Mouse (Mus musculus) myocyte (in vitro differentiated cells): ENCODE data around the gene Abca5. TPM values are rescaled to one million over a fixed set of nuclear protein-coding genes. Genes with fewer than 3 reads are reported as not detected.

ENCODE experiments used
- H3K27me3 ChIP-seq: one replicate; pipeline ENCODE4 v1.6.1; 2011; ENCODE audit not compliant: control insufficient read depth, insufficient read depth, insufficient read length
- H3K36me3 ChIP-seq: one replicate; pipeline ENCODE4 v1.6.1; 2011; ENCODE audit not compliant: control insufficient read depth, insufficient read depth
- H3K4me2 ChIP-seq: one replicate; pipeline ENCODE4 v1.6.1; 2011; ENCODE audit warnings: low read depth, control low read depth
- H3K4me3 ChIP-seq: one replicate; pipeline ENCODE4 v1.5.1; 2011; ENCODE audit warnings: mild to moderate bottlenecking, control low read depth, moderate library complexity
- H3K79me2 ChIP-seq: one replicate; pipeline ENCODE4 v1.6.1; 2011; ENCODE audit not compliant: control insufficient read depth, insufficient read depth
- H3ac ChIP-seq: one replicate; pipeline ENCODE4 v1.6.1; 2011; ENCODE audit not compliant: control insufficient read depth, insufficient read length
- CEBPB ChIP-seq: IDR thresholded peaks from 2 replicates; pipeline ENCODE4 v1.6.1; 2011; ENCODE audit warnings: mild to moderate bottlenecking, moderate library complexity; ENCODE audit not compliant: poor library complexity, insufficient read depth, severe bottlenecking
- E2F4 ChIP-seq: IDR thresholded peaks from one replicate; pipeline ENCODE4 v1.6.1; 2011; ENCODE audit warnings: mild to moderate bottlenecking, control low read depth, moderate library complexity; ENCODE audit not compliant: insufficient read depth
- MAX ChIP-seq: IDR thresholded peaks from one replicate; pipeline ENCODE4 v1.6.1; 2011; ENCODE audit warnings: low read depth, mild to moderate bottlenecking, control low read depth
- MYOD1 ChIP-seq, 3 experiments: IDR thresholded peaks; one replicate each; pipeline ENCODE4 v1.6.1; 2011; ENCODE audit warnings: control low read depth in 2 of 3, low read depth in 2 of 3, mild to moderate bottlenecking in 2 of 3, moderate library complexity in 1 of 3; ENCODE audit not compliant: insufficient read length in 2 of 3, control insufficient read depth in 1 of 3
- MYOG ChIP-seq, 3 experiments: IDR thresholded peaks; one replicate each; pipeline ENCODE4 v1.6.1; 2011; ENCODE audit warnings: control low read depth in 2 of 3, low read depth in 2 of 3, mild to moderate bottlenecking in 2 of 3; ENCODE audit not compliant: insufficient read length in 2 of 3, control insufficient read depth in 1 of 3, insufficient read depth in 1 of 3
- POLR2A ChIP-seq: IDR thresholded peaks from one replicate; pipeline ENCODE4 v1.6.1; 2011; ENCODE audit warnings: low read depth, mild to moderate bottlenecking, control low read depth, moderate library complexity; ENCODE audit not compliant: insufficient read length
- POLR2AphosphoS2 ChIP-seq: IDR thresholded peaks from one replicate; pipeline ENCODE4 v1.6.1; 2011; ENCODE audit warnings: low read depth, control low read depth; ENCODE audit not compliant: insufficient read length
- REST ChIP-seq: IDR thresholded peaks from one replicate; pipeline ENCODE4 v1.6.1; 2011; ENCODE audit warnings: mild to moderate bottlenecking, control low read depth, moderate library complexity; ENCODE audit not compliant: insufficient read depth, insufficient read length
- SRF ChIP-seq: IDR thresholded peaks from one replicate; pipeline ENCODE4 v1.6.1; 2011; ENCODE audit warnings: low read depth; ENCODE audit not compliant: control insufficient read depth, insufficient read length
- TCF12 ChIP-seq: IDR thresholded peaks from one replicate; pipeline ENCODE4 v1.6.1; 2011; ENCODE audit warnings: mild to moderate bottlenecking, control low read depth; ENCODE audit not compliant: poor library complexity, insufficient read depth, severe bottlenecking
- TCF3 ChIP-seq: IDR thresholded peaks from one replicate; pipeline ENCODE4 v1.6.1; 2011; ENCODE audit warnings: low read depth, control low read depth; ENCODE audit not compliant: insufficient read length
- USF1 ChIP-seq: IDR thresholded peaks from one replicate; pipeline ENCODE4 v1.6.1; 2011; ENCODE audit warnings: low read depth, mild to moderate bottlenecking, control low read depth, moderate library complexity
- polyA plus RNA-seq: library from polyadenylated mRNA; unstranded; fragments of >200 nt; fragmentation: generic; extraction: Trizol; gene quantifications from one replicate; pipeline ENCODE4 v1.2.1, GENCODE M21; 2012; ENCODE audit warnings: missing spikeins

Abca5 gene
- polyA plus RNA-seq, 1 experiment, result 2.9 TPM

- H3K4me2 ChIP-seq, result no peak overlapping the region
- no peak overlapping the region for H3K4me3 ChIP-seq
- no peaks in the 10 kb centered on the region for H3K27me3 ChIP-seq
- no peak overlapping the region for H3ac ChIP-seq
- no peaks in the 10 kb centered on the region for H3K79me2 ChIP-seq
- TF ChIP-seq SRF (no peak), MAX (no peak), MYOD1 (IDR thresholded peaks at IDR 0.05; ENCODE audit: control insufficient read depth in 1 of 3, insufficient read length in 2 of 3, low read depth in 2 of 3) (no peak), TCF3 (no peak)
- no peaks in the 10 kb centered on the region for H3K36me3 ChIP-seq
Measured at GRCm38 (mm10) chr11:110257911-110258310, 79.6 kb downstream of the Abca5 start.

- Histone ChIP-seq H3K4me3 (no peak overlapping the region), H3ac (no peak overlapping the region), H3K36me3 (no peaks in the 10 kb centered on the region), H3K27me3 (no peaks in the 10 kb centered on the region), H3K79me2 (no peaks in the 10 kb centered on the region), H3K4me2 (no peak overlapping the region)
- TF ChIP-seq MAX (no peak), USF1 (no peak), E2F4 (no peak), MYOG (IDR thresholded peaks at IDR 0.05; ENCODE audit: control insufficient read depth in 1 of 3, insufficient read depth in 1 of 3, insufficient read length in 2 of 3, low read depth in 2 of 3) (no peak), REST (no peak), SRF (no peak), POLR2A (no peak), POLR2AphosphoS2 (no peak), CEBPB (no peak), TCF3 (no peak)
Measured at GRCm38 (mm10) chr11:110257061-110257460, 80.5 kb downstream of the Abca5 start.

GRCm38 (mm10) chr11:110252256-110252655 lies 85.3 kb downstream of the Abca5 start:
- TF ChIP-seq REST, result no peak
- no peak for TF ChIP-seq MYOD1 (IDR thresholded peaks at IDR 0.05; ENCODE audit: control insufficient read depth in 1 of 3, insufficient read length in 2 of 3, low read depth in 2 of 3)
- no peak for TF ChIP-seq E2F4
- TF ChIP-seq CEBPB, result no peak
- no peak for TF ChIP-seq USF1
- TF ChIP-seq POLR2A, result no peak
- no peak for TF ChIP-seq TCF12
- no peak for TF ChIP-seq TCF3
- no peak for TF ChIP-seq POLR2AphosphoS2
- no peak overlapping the region for H3ac ChIP-seq
- no peak overlapping the region for H3K4me2 ChIP-seq
- H3K79me2 ChIP-seq, result no peaks in the 10 kb centered on the region
- H3K27me3 ChIP-seq, result no peaks in the 10 kb centered on the region
- H3K4me3 ChIP-seq, result no peak overlapping the region
- no peaks in the 10 kb centered on the region for H3K36me3 ChIP-seq

- Histone ChIP-seq H3ac (no peak within 1 kb of the TSS), H3K4me2 (no peak within 1 kb of the TSS), H3K36me3 (no peaks in the 10 kb centered on the region), H3K27me3 (no peaks in the 10 kb centered on the region), H3K4me3 (no peak within 1 kb of the TSS), H3K79me2 (no peaks in the 10 kb centered on the region)
- TF ChIP-seq USF1, result no peak
Measured at GRCm38 (mm10) chr11:110251534-110251933, 86.0 kb downstream of the Abca5 start, which contains the start of gene Abca6. Abca6 (minus strand) TSS chr11:110251776.

- Histone ChIP-seq H3ac (no peak overlapping the region), H3K79me2 (no peaks in the 10 kb centered on the region), H3K4me2 (no peak overlapping the region), H3K36me3 (no peaks in the 10 kb centered on the region), H3K27me3 (no peaks in the 10 kb centered on the region), H3K4me3 (no peak overlapping the region)
- no peak for TF ChIP-seq TCF3
- no peak for TF ChIP-seq CEBPB
- TF ChIP-seq POLR2AphosphoS2, result no peak
- no peak for TF ChIP-seq E2F4
- no peak for TF ChIP-seq SRF
- TF ChIP-seq USF1, result no peak
- no peak for TF ChIP-seq MYOG (IDR thresholded peaks at IDR 0.05; ENCODE audit: control insufficient read depth in 1 of 3, insufficient read depth in 1 of 3, insufficient read length in 2 of 3, low read depth in 2 of 3)
- no peak for TF ChIP-seq REST
- no peak for TF ChIP-seq MAX
- no peak for TF ChIP-seq TCF12
- no peak for TF ChIP-seq MYOD1 (IDR thresholded peaks at IDR 0.05; ENCODE audit: control insufficient read depth in 1 of 3, insufficient read length in 2 of 3, low read depth in 2 of 3)
- no peak for TF ChIP-seq POLR2A
Measured at GRCm38 (mm10) chr11:110244730-110245129, 92.8 kb downstream of the Abca5 start.
